Mouse (Mus musculus) liver, postnatal 0 days (tissue): ENCODE data around the gene Gm8267.
"Not testable (repeated sequence)": the region's sequence is repeated elsewhere in the genome, so short reads cannot be mapped to it uniquely, and the experiment has no call there.

ENCODE experiments used
- CTCF ChIP-seq: sonication (generic); IDR thresholded peaks from 2 replicates; pipeline ENCODE4 v1.5.1; 2016; ENCODE audit warnings: antibody characterized with exemption, low read depth
- EP300 ChIP-seq: IDR thresholded peaks from 2 replicates; pipeline ENCODE4 v1.6.1; 2016; ENCODE audit warnings: antibody characterized with exemption, low read depth, mild to moderate bottlenecking

DNA sequence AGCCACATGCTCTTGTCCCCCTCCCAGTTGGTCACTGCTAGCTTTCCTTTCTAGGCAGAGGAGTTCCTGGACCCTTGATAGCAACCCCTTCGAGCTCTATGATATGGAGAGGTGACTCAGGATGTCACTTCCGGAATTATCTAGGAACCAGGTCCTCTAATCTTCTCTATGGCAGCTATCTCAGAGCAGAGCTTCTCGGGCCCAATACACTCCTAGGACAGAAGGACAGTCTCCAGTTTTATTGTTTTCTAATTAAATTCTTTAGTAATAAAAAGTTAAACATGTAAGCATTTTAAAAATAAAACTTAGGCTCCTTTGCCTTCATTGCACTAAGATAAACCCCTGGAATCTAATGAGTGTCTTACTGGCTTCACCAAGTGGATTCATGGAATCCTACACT is 43.8 kb downstream of the Gm8267 start, which contains the start of gene Gm8257:
- not testable (repeated sequence) for TF ChIP-seq CTCF, EP300
